Mouse (Mus musculus) neutrophil, adult 5-6 weeks (primary cell): Measurements from ENCODE around the gene Edn2. TPM values are rescaled to one million over a fixed set of nuclear protein-coding genes. Genes with fewer than 3 reads are reported as not detected.

Experiments used
- ATAC-seq: fragments of 151-379, 151-347 bp; 2 replicates; pipeline ENCODE4 v1.8.0; 2017; ENCODE audit warnings: mild to moderate bottlenecking, moderate TSS enrichment; ENCODE audit not compliant: insufficient number of reproducible peaks, poor library complexity, low FRiP score, severe bottlenecking; ENCODE audit errors: extremely low read depth
- total RNA-seq: library from RNA; stranded (forward); fragments of 200-1000 nt; gene quantifications from 2 replicates; pipeline ENCODE4 v1.2.3, GENCODE M21; 2017

Edn2 gene
- total RNA-seq, 1 experiment from 2014 or later, result not detected

- no peak for ATAC-seq
Measured at GRCm38 (mm10) chr4:120191987-120192386, 31.0 kb downstream of the Edn2 start.

GRCm38 (mm10) chr4:120194026-120194425 lies 33.0 kb downstream of the Edn2 start:
- ATAC-seq, result no peak

GRCm38 (mm10) chr4:120194965-120195364 lies 34.0 kb downstream of the Edn2 start:
- ATAC-seq, result no peak

- ATAC-seq, result no peak
Measured at GRCm38 (mm10) chr4:120199184-120199885, 38.3 kb downstream of the Edn2 start.

- ATAC-seq, result no peak
Measured at GRCm38 (mm10) chr4:120200551-120201266, 39.7 kb downstream of the Edn2 start.

GRCm38 (mm10) chr4:120204357-120204942 lies 43.4 kb downstream of the Edn2 start:
- no peak for ATAC-seq

- no peak for ATAC-seq
Measured at GRCm38 (mm10) chr4:120206471-120206891, 45.5 kb downstream of the Edn2 start.

GRCm38 (mm10) chr4:120212080-120212479 lies 51.1 kb downstream of the Edn2 start:
- ATAC-seq, result no peak

GRCm38 (mm10) chr4:120212812-120213211 lies 51.8 kb downstream of the Edn2 start:
- ATAC-seq, result no peak

- no peak for ATAC-seq
Measured at GRCm38 (mm10) chr4:120215915-120216591, 55.0 kb downstream of the Edn2 start.

- ATAC-seq, result no peak
Measured at GRCm38 (mm10) chr4:120216883-120217282, 55.9 kb downstream of the Edn2 start.

Other genes starting within 250 kb of the Edn2 start
- not detected in 2 replicates for gene AL607142.1, start 96.2 kb upstream of the Edn2 start, total RNA-seq
- not detected in 2 replicates for gene Foxo6, start 126.1 kb downstream of the Edn2 start, total RNA-seq
- gene Scmh1, start 244.1 kb downstream of the Edn2 start, total RNA-seq, result 10.2 and 15.4 TPM in 2 replicates